Mouse (Mus musculus) hindbrain, embryonic 10.5 days (tissue): Measurements from ENCODE around the gene Sbk2. TPM values are rescaled to one million over a fixed set of nuclear protein-coding genes. Genes with fewer than 3 reads are reported as not detected.

ENCODE experiments used
- DNase-seq: peaks from one replicate; pipeline ENCODE4 v3.0.0-alpha.2; 2017; ENCODE audit warnings: low spot score
- H3K27ac ChIP-seq: fragments of 300-500 bp; sonication (generic); 2 replicates; pipeline ENCODE4 v1.5.1; 2016; ENCODE audit warnings: mild to moderate bottlenecking, moderate library complexity
- H3K27me3 ChIP-seq: fragments of 300-500 bp; sonication (generic); 2 replicates; pipeline ENCODE4 v1.6.1; 2016; ENCODE audit warnings: mild to moderate bottlenecking; ENCODE audit not compliant: poor library complexity, insufficient read depth, severe bottlenecking
- H3K36me3 ChIP-seq: fragments of 300-500 bp; sonication (generic); 2 replicates; pipeline ENCODE4 v1.6.1; 2016; ENCODE audit warnings: mild to moderate bottlenecking, moderate library complexity
- H3K4me1 ChIP-seq: fragments of 300-500 bp; sonication (generic); replicated peaks from 2 replicates; pipeline ENCODE4 v1.6.1; 2016; ENCODE audit warnings: mild to moderate bottlenecking
- H3K4me3 ChIP-seq: fragments of 300-500 bp; sonication (generic); 2 replicates; pipeline ENCODE4 v1.5.1; 2016; ENCODE audit warnings: mild to moderate bottlenecking, moderate library complexity
- H3K9me3 ChIP-seq: fragments of 300-500 bp; sonication (generic); 2 replicates; pipeline ENCODE4 v1.6.1; 2016; ENCODE audit warnings: mild to moderate bottlenecking, moderate library complexity
- WGBS: fragments of 180-500 bp; shearing (Covaris S2); methylation state at CpG from one replicate; pipeline ENCODE4 v1.1.7; 2016; 5-methylcytosine and 5-hydroxymethylcytosine counted together
- polyA plus RNA-seq: library from polyadenylated mRNA; unstranded; fragments of >200 nt; fragmentation: Nextera tagmentation; extraction: Ambion mirVana; gene quantifications from 2 replicates; pipeline ENCODE4 v1.2.1, GENCODE M21; 2016

Gene Sbk2
- polyA plus RNA-seq, 1 experiment from 2014 or later: not detected

DNA sequence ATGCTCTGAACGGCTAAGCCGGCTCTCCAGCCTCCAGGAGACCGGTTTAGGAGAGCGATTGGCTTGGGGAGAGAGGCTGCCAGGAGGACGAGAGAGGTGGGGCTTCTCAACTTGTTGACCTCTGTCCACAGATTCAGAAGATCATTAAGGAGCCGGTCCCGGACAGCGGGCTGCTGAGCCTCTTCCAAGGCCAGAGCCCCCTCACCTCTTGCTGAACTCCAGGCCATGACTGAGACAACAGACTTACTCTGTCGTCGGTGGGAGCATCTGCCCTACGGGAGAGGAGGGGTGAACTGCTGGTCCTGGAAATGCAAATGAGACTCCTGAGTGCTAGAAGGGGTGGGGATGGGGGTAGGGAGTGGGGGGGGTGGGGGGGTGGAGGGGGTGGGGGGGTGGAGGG, 69.0 kb downstream of the Sbk2 start:
- 62% methylated on average over 11 of the region's 11 CpGs for WGBS
- H3K9me3 ChIP-seq: no peaks in the 10 kb centered on the region

More for the DNA sequence above, 69.0 kb downstream of the Sbk2 start:
- Histone ChIP-seq H3K4me3 (no peak overlapping the region), H3K36me3 (no peaks in the 10 kb centered on the region), H3K4me1 (peaks cover 14% of the 10 kb centered on the region), H3K27me3 (peaks cover 19% of the 10 kb centered on the region), H3K27ac (no peak overlapping the region)
- no peak for DNase-seq

Other genes starting within 250 kb of the Sbk2 start
- 0.14 and 0.17 TPM in 2 replicates for gene Tmem150b, start 239.2 kb downstream of the Sbk2 start, polyA plus RNA-seq
- 94.8 and 106 TPM in 2 replicates for gene Kmt5c, start 224.3 kb downstream of the Sbk2 start, polyA plus RNA-seq
- gene Cox6b2, start 211.3 kb downstream of the Sbk2 start, polyA plus RNA-seq: 40.8 and 46.1 TPM in 2 replicates
- gene Fam71e2, start 193.1 kb downstream of the Sbk2 start, polyA plus RNA-seq: not detected in 2 replicates
- 0.44 and 0.96 TPM in 2 replicates for gene Il11, start 181.5 kb downstream of the Sbk2 start, polyA plus RNA-seq
- gene Tmem190, start 181.5 kb downstream of the Sbk2 start, polyA plus RNA-seq: 0.30 TPM in 1 of 2 replicates, not detected in the other
- gene Tmem238, start 174.8 kb downstream of the Sbk2 start, polyA plus RNA-seq: 2.6 and 4.3 TPM in 2 replicates
- gene Rpl28, start 171.5 kb downstream of the Sbk2 start, polyA plus RNA-seq: 378 and 382 TPM in 2 replicates
- gene Ube2s, start 151.8 kb downstream of the Sbk2 start, polyA plus RNA-seq: 414 and 452 TPM in 2 replicates
- gene Shisa7, start 119.7 kb downstream of the Sbk2 start, polyA plus RNA-seq: 0.68 and 1.8 TPM in 2 replicates
- gene Isoc2b, start 94.1 kb downstream of the Sbk2 start, polyA plus RNA-seq: 2.6 and 3.3 TPM in 2 replicates
- gene Isoc2a, start 87.3 kb downstream of the Sbk2 start, polyA plus RNA-seq: 0.73 and 0.82 TPM in 2 replicates
- not detected in 2 replicates for gene Gm36210, start 57.9 kb downstream of the Sbk2 start, polyA plus RNA-seq
- 5.3 and 6.5 TPM in 2 replicates for gene Zfp628, start 49.2 kb downstream of the Sbk2 start, polyA plus RNA-seq
- gene Nat14, start 42.4 kb downstream of the Sbk2 start, polyA plus RNA-seq: 5.2 and 9.6 TPM in 2 replicates
- gene Ssc5d, start 38.6 kb downstream of the Sbk2 start, polyA plus RNA-seq: 1.0 and 1.7 TPM in 2 replicates
- gene Sbk3, start 6.8 kb upstream of the Sbk2 start, polyA plus RNA-seq: 0.10 TPM in 1 of 2 replicates, not detected in the other
- 31.8 and 43.1 TPM in 2 replicates for gene Zfp579, start 31.8 kb upstream of the Sbk2 start, polyA plus RNA-seq
- 9.7 and 9.9 TPM in 2 replicates for gene Zfp524, start 50.0 kb upstream of the Sbk2 start, polyA plus RNA-seq
- gene Fiz1, start 50.3 kb upstream of the Sbk2 start, polyA plus RNA-seq: 55.2 and 65.1 TPM in 2 replicates
- 0.46 TPM in 1 of 2 replicates, not detected in the other for gene Gm44973, start 51.1 kb upstream of the Sbk2 start, polyA plus RNA-seq
- 6.5 and 9.0 TPM in 2 replicates for gene Zfp865, start 56.0 kb upstream of the Sbk2 start, polyA plus RNA-seq
- gene Ccdc106, start 56.1 kb upstream of the Sbk2 start, polyA plus RNA-seq: 5.4 and 7.9 TPM in 2 replicates
- gene 4632433K11Rik, start 69.7 kb upstream of the Sbk2 start, polyA plus RNA-seq: 0.34 TPM in 1 of 2 replicates, not detected in the other
- gene Zfp784, start 74.0 kb upstream of the Sbk2 start, polyA plus RNA-seq: 3.3 and 3.9 TPM in 2 replicates
- gene Zfp580, start 87.1 kb upstream of the Sbk2 start, polyA plus RNA-seq: 37.7 and 53.4 TPM in 2 replicates
- gene U2af2, start 97.7 kb upstream of the Sbk2 start, polyA plus RNA-seq: 179 and 180 TPM in 2 replicates
- 61.3 and 76.8 TPM in 2 replicates for gene Epn1, start 115.8 kb upstream of the Sbk2 start, polyA plus RNA-seq
- not detected in 2 replicates for gene Rfpl4, start 152.5 kb upstream of the Sbk2 start, polyA plus RNA-seq
- gene Rasl2-9, start 161.5 kb upstream of the Sbk2 start, polyA plus RNA-seq: 0.32 and 0.69 TPM in 2 replicates
- not detected in 2 replicates for gene Vmn1r55, start 185.3 kb upstream of the Sbk2 start, polyA plus RNA-seq
- not detected in 2 replicates for gene Vmn1r56, start 232.3 kb upstream of the Sbk2 start, polyA plus RNA-seq